Mouse (Mus musculus) Patski (cell line): Measurements from ENCODE around the gene Itpripl1. TPM values are rescaled to one million over a fixed set of nuclear protein-coding genes. Genes with fewer than 3 reads are reported as not detected.
A peak's percentile ranks its signal among the peaks of the same experiment; 100 is the strongest.
"Not testable (repeated sequence)": the region's sequence is repeated elsewhere in the genome, so short reads cannot be mapped to it uniquely, and the experiment has no call there.

ENCODE experiments used
- ATAC-seq: fragments of 100-300 bp; one replicate; pipeline ENCODE4 v1.8.0; 2021
- CTCF ChIA-PET: fragments of 350-600 bp; sonication (Branson Sonifier 250); formaldehyde crosslinking; loops from one replicate; lab custom pipeline; 2022; ENCODE audit warnings: inconsistent platforms; lab: Charles Lee
- POLR2A ChIA-PET: fragments of 350-600 bp; sonication (Branson Sonifier 250); formaldehyde crosslinking; loops from one replicate; lab custom pipeline; 2022; ENCODE audit warnings: antibody characterized with exemption, inconsistent platforms; lab: Charles Lee
- DNase-seq: peaks from one replicate; pipeline ENCODE4 v3.0.0-alpha.2; 2011; ENCODE audit warnings: low read depth, low spot score
- H3K27me3 ChIP-seq: fragments of 371-371 bp; one replicate; pipeline ENCODE4 v1.5.1; 2021
- CTCF ChIP-seq: fragments of 100-300 bp; IDR thresholded peaks from one replicate; pipeline ENCODE4 v1.5.1; 2021
- in situ Hi-C: fragments of 300-500 bp; cut with MboI; formaldehyde crosslinking; loops from 3 replicates; pipeline ENCODE4 v1.11.1; 2018; ENCODE audit warnings: low pct_unique_long_range_greater_than_20kb, mixed read lengths
- polyA plus RNA-seq: library from polyadenylated mRNA; unstranded; gene quantifications from one replicate; pipeline ENCODE4 v1.2.3, GENCODE M21; 2021

Itpripl1 gene
- polyA plus RNA-seq, 1 experiment from 2014 or later, result 10.0 TPM

GRCm38 (mm10) chr2:127139094-127139493 lies 4.1 kb downstream of the Itpripl1 start:
- CTCF ChIA-PET, result no interaction called here
- POLR2A ChIA-PET, result no interaction called here
- H3K27me3 ChIP-seq, result no peaks in the 10 kb centered on the region
- no peak for ATAC-seq
- no peak for DNase-seq
- no peak for TF ChIP-seq CTCF
- in situ Hi-C loops, result no loop called here

DNA sequence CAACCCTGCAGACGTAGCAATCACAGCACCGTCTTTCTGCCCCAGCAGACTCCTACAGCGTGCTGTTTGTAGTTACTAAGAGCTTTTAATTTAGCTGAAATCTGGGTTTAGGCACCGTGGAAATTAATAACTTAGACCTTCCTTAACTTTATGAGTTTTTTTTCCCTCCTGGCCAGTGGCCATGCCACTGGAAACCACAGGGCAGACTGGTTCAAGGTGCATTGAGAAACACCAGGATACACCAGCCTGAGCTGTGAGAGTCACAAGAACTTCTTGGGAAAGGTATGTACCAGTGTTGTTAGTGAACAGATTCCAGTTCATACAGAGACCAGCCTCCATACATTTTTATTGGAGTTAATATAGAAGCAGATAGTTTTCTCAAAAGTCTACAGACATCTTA lies 4.8 kb downstream of the Itpripl1 start:
- ChIA-PET POLR2A (no interaction called here), CTCF (interaction anchor here (1.4 kb wide), 1 partner anchor 116 kb away, joined by 3 read pairs; no protein-coding TSS in a partner anchor)
- DNase-seq, result no peak
- TF ChIP-seq CTCF, result no peak
- in situ Hi-C loops, result no loop called here
- H3K27me3 ChIP-seq, result no peaks in the 10 kb centered on the region
- no peak for ATAC-seq

- DNase-seq (no peak), ATAC-seq (no peak)
- no peak for TF ChIP-seq CTCF
- no peaks in the 10 kb centered on the region for H3K27me3 ChIP-seq
- ChIA-PET POLR2A (no interaction called here), CTCF (interaction anchor here (1.4 kb wide), 1 partner anchor 116 kb away, joined by 3 read pairs; no protein-coding TSS in a partner anchor)
- in situ Hi-C loops, result no loop called here
Observed at GRCm38 (mm10) chr2:127137838-127138420, 5.3 kb downstream of the Itpripl1 start.

DNA sequence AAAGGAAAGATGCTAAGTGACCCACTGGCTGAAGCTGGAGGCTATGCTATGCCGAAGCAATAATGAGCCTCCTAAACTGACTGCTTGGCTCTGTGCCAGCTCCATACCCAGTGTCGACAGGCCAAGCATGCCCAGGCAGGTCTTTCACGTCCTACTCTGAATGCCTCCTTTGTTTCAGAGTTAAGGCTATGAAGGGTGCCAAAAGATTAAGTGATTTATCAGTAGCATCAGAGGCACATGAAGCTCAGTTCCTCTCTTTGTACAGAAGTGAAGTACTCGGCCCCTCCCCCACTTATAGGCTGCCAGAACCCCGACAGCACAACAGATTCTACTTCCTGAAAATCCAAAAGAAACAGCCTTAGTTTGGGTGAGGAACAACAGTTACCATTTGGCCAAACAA lies 6.3 kb downstream of the Itpripl1 start:
- ATAC-seq (no peak), DNase-seq (no peak)
- no peaks in the 10 kb centered on the region for H3K27me3 ChIP-seq
- POLR2A ChIA-PET, result no interaction called here
- no peak for TF ChIP-seq CTCF
- in situ Hi-C loops, result no loop called here
- CTCF ChIA-PET, result interaction anchor here (1.4 kb wide), 1 partner anchor 117 kb away, joined by 3 read pairs; no protein-coding TSS in a partner anchor

GRCm38 (mm10) chr2:127135255-127135654 lies 8.0 kb downstream of the Itpripl1 start:
- DNase-seq, H3K27me3 ChIP-seq, ATAC-seq, in situ Hi-C loops: not testable (repeated sequence)
- ChIA-PET POLR2A (interaction anchor here (0.7 kb wide), 1 partner anchor 87 kb away, joined by 9 read pairs; no protein-coding TSS in a partner anchor), CTCF (interaction anchor here (0.8 to 1.1 kb wide), 2 partner anchors 9 to 10 kb away, joined by 3 read pairs; no protein-coding TSS in a partner anchor)

DNA sequence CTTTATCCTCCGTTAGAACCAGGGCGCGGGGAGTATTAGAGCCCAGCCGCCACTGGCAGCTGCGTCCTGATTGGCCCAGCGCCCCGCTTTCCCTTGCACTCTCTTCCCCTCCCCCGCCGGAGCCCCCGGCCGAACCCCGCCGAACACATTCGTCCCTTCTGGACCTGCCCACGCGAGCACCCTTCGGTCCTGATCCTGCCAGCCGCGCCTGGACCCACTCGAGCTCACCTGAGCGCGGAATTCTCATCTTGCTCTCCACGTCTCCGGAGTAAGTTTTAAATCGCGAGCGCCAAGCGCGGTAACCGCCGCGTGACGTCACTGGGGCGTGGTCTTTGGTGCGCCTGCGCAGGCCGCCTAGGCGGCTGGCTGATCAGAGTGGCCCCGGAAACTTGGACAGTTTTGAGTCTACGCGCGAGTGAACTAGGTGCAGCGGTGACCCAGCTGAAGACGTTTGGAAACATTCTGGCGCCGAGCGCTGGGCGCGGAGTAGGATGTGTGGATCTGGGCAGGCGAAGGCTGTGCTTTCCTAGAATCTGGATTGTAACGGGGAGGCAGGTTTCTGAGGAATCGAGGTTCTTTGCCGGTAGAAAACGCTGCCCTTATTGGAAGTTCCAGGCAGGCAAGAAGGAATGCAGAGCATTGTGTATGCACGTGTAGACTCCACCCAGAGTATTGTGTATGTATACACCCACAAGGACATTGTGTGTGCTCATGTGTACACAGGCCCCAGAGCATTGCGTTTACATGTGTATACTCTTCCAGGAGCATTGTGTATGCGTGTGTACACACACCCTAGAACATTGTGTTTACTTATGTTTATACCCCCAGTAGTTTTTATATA lies 9.4 kb downstream of the Itpripl1 start, which contains the start of gene Ncaph:
Gene Ncaph (minus strand): TSS at position 334 of the 841 bp plus-strand sequence.
- in situ Hi-C loops, result no loop called here
- ATAC-seq, result peak; percentile 64
- no peak for TF ChIP-seq CTCF
- H3K27me3 ChIP-seq, result no peaks in the 10 kb centered on the region
- peak; percentile 39 for DNase-seq
- ChIA-PET POLR2A (no interaction called here), CTCF (interaction anchor here (1.4 kb wide), 1 partner anchor 9 kb away, joined by 4 read pairs; no protein-coding TSS in a partner anchor)

DNA sequence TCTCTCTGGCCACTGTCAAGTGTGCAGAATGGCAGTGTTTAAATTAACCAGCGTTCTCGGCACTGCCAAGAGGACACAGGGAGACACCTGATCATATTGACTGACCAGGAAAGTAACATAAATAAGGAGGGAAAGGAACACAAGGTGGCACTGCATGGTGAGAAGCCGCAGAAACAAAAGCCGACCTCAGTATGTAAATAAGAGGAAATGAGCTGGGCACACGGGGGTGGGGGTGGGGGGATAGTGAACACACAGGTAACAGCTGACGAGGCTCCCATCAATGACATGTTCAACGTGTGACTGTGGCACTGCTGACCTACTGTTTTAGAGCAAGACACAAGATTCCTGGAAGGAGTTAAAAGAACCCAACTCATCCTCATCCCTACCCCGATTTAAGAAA lies 11.9 kb downstream of the Itpripl1 start:
- ChIA-PET CTCF (no interaction called here), POLR2A (no interaction called here)
- no peaks in the 10 kb centered on the region for H3K27me3 ChIP-seq
- no peak for TF ChIP-seq CTCF
- DNase-seq, result no peak
- ATAC-seq, result no peak
- in situ Hi-C loops, result no loop called here

- no peak for ATAC-seq
- ChIA-PET POLR2A (no interaction called here), CTCF (no interaction called here)
- in situ Hi-C loops, result no loop called here
- DNase-seq, result no peak
- H3K27me3 ChIP-seq, result no peaks in the 10 kb centered on the region
- TF ChIP-seq CTCF, result no peak
Observed at GRCm38 (mm10) chr2:127128926-127129325, 14.3 kb downstream of the Itpripl1 start.

DNA sequence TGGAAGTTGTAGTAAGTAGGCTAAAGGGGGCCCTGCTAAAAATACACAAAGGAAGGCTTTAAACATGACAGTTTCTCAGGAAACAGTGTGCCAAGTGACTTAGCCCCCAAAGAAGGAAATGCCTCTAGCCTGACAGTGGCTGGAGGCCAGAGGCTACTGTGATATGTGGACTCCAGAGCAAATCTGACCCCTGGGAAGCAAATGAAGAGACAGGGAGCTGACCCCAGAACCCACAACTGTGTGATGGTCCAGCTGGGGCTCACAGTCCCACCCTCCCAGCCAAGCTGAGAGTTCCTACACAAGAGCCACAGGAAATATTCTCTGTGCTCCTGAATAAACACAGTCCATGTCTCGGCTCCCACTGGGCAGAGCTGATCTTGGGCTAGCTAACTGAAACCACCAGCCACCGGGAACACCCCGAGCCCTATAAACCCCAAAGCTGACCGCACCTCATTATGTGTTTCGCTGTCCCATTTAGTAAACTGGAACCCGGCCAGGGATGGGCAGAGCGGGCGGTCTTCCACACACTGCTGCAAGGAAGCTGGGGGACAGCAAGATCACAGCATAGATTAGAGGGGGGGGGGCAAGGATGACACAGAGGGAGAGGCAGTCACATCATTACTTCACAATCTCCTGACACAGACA lies 21.5 kb downstream of the Itpripl1 start:
- no peaks in the 10 kb centered on the region for H3K27me3 ChIP-seq
- DNase-seq, result no peak
- ChIA-PET POLR2A (interaction anchor here (1.0 kb wide), 1 partner anchor 21 kb away, joined by 3 read pairs; the partner anchor contains the start of gene Itpripl1), CTCF (interaction anchor here (1.2 kb wide), 1 partner anchor 16 kb away, joined by 3 read pairs; no protein-coding TSS in a partner anchor)
- no peak for TF ChIP-seq CTCF
- in situ Hi-C loops, result no loop called here
- no peak for ATAC-seq

GRCm38 (mm10) chr2:127108986-127109385 lies 34.3 kb downstream of the Itpripl1 start:
- in situ Hi-C loops, result no loop called here
- no peak for TF ChIP-seq CTCF
- no peak for ATAC-seq
- H3K27me3 ChIP-seq, result no peaks in the 10 kb centered on the region
- CTCF ChIA-PET, result no interaction called here
- no peak for DNase-seq
- POLR2A ChIA-PET, result no interaction called here
